Mouse (Mus musculus) brain, embryonic 14.5 days (tissue): ENCODE data around the gene Akna. TPM values are rescaled to one million over a fixed set of nuclear protein-coding genes. Genes with fewer than 3 reads are reported as not detected.

Experiments used
- DNase-seq: peaks from one replicate; pipeline ENCODE4 v3.0.0-alpha.2; 2011; ENCODE audit warnings: low read depth
- CTCF ChIP-seq: fragments of 200-500 bp; IDR thresholded peaks from 2 replicates; pipeline ENCODE4 v1.5.1; 2012; ENCODE audit warnings: inconsistent platforms, mild to moderate bottlenecking, moderate library complexity, borderline replicate concordance; ENCODE audit not compliant: insufficient read depth, insufficient read length; ENCODE audit errors: extremely low read depth
- POLR2A ChIP-seq: fragments of 200-500 bp; IDR thresholded peaks from 2 replicates; pipeline ENCODE4 v1.6.1; 2012; ENCODE audit warnings: mild to moderate bottlenecking, inconsistent platforms, borderline replicate concordance; ENCODE audit not compliant: poor library complexity, insufficient read depth, insufficient read length, severe bottlenecking; ENCODE audit errors: extremely low read depth
- polyA plus RNA-seq: library from polyadenylated mRNA; depleted of rRNA; stranded (reverse); fragments of >200 nt; gene quantifications from 2 replicates; pipeline ENCODE4 v1.2.3, GENCODE M21; 2012

Akna gene
- polyA plus RNA-seq, 1 experiment: 9.1 TPM

DNA sequence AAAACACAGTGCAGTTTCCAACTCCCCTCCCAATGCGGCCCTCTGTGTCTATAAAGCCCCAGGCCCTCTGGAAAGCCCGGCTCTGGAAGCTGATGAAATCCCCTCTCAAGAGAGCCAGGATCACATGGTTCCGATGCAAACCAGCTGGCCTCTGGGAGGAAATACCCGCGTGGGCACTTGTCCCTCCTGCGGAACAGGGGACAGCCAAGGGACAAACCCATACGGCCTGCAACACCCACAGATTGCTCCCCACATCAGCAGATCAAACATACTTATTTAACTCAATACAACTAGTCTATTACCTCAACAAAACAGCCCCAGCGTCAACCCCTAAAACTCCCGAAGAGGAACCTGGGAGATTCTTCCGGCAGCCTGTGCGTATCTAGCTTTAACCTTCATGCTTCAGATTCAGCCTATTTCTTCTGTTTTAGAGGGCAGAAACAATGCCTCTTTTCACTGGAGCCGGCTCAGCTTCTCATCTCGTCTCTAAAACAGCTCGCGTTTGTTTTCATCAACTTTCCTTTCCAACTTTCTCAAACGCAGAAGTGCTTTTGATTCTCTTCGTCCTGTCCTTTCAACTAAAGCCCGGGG lies 6.3 kb upstream of the Akna start:
- peak; percentile 66 for DNase-seq

DNA sequence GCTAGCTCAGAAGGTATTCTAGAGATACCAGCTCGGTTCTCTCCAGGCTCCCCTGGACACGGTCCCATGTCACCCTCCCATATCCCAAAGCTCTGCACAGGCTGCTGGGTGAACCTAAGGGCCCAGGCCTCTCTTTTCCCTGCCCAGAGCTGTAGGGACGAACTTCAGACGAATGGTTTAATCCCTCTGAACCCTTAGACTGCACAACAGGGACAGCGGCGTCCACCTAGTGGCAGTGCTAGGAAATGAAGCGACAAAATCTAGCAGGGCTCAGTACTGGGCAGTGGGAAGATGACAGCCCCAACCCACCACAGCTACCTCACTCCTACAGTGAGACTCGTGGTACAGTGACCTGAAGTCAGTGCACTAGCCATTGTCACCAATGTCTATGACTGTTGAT lies 5.5 kb upstream of the Akna start:
- DNase-seq: peak; percentile 83
- TF ChIP-seq POLR2A (no peak), CTCF (peak; percentile 81)

More for the DNA sequence above, 6.3 kb upstream of the Akna start:
- TF ChIP-seq POLR2A (no peak), CTCF (no peak)

DNA sequence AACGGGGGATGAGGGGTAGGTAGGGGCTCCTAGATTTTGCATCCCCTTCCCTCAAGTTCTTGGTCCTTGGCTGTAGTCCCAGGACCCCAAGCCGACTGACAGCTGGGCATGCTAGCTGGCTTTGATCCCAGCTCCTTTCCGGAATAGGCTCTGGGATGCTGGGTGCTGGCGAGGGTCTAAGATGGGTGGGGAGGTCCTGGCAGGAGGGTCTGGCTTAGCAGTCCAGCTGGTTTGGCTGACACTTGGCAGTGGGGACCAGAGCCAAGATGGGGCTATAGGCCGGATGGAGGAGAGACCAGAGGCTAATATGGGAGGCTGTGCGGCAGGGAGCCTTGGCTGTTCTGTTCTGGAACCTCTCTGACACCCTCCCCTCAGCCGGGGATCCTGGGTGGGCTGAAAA lies 5.1 kb upstream of the Akna start:
- TF ChIP-seq POLR2A (no peak), CTCF (no peak)
- peak; percentile 89 for DNase-seq

DNA sequence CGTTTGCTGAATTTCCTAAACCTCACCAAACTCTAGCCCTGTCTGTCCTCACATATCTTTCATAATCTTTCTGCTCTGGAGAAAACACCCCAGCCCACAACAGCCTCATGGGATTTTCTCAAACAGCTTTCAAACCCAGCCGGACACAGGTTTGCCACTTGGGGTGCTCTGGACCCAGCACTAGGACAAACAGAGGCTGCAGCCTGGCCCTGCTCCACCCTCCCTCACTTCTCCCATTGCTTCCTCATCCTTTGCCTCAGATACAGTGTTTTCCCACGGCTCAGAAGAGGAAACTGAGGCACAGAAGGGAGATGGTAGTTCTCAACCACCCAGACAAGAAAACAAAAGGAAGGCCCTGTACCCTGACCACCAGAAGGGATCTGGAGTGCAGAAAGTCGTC lies 2.5 kb upstream of the Akna start:
- DNase-seq: no peak
- TF ChIP-seq CTCF (no peak), POLR2A (no peak)

DNA sequence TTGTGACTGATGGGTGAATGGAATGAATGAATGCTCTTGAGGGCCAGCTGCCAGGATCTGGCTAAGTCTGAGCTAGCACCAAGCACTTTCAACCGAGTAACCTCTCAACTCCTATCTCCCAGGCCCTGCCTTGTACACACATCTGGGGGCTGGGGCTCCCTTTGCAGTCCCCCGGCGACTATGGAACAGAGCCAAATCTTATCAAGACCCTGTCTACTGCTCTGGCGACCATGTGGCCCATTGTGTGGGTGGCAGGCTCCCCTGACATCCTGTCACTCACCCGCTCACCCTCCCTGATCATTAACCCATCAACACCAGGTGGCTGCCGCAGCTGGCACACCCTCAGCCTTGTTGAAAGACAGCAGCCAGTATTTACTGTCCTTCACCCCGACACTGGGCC lies 1.9 kb upstream of the Akna start:
- DNase-seq: peak; percentile 91

DNA sequence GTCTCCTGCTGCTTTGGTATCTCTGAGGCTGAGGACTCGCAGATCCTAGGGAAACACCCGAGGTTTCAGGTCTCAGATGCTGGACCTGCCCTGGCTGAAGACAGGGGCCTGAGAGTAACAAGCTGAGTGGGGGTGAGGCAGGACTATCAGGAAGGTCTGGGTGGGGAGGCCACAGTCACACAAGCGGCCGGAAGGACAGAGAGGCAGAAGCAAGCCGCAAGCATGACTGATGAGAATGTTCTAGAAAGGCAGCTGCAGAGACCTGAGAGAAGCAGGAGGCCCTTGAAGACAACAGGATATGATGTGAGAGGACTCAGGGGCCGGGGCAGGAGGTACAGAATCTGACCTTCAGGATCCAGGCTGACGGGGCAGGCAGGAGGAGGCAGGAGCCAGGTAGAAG lies 1.1 kb upstream of the Akna start:
- TF ChIP-seq POLR2A: no peak
- TF ChIP-seq CTCF: no peak
- DNase-seq: no peak

More for the DNA sequence above, 1.9 kb upstream of the Akna start:
- no peak for TF ChIP-seq POLR2A
- TF ChIP-seq CTCF: no peak

DNA sequence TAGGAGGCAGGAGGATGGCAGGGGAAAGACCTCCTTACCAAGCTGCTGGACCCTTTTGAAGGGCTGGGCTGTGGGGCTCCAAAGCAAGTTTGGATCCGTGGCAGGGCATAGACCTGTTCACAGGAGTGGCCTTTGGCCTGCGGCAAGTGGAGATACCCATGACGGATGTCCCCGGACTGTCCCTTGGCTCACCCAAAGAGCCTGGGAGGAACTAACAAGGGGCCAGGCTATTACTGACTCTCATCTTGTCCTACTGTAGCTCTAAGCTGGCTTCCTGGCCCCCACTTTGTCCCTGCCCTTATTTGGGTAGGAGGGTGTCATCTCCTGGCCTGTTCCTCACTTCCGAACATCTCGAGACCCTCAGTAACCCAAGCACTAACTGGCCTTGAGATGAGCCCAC lies 596 bp downstream of the Akna start:
- no peak for TF ChIP-seq CTCF
- TF ChIP-seq POLR2A: no peak
- no peak for DNase-seq

DNA sequence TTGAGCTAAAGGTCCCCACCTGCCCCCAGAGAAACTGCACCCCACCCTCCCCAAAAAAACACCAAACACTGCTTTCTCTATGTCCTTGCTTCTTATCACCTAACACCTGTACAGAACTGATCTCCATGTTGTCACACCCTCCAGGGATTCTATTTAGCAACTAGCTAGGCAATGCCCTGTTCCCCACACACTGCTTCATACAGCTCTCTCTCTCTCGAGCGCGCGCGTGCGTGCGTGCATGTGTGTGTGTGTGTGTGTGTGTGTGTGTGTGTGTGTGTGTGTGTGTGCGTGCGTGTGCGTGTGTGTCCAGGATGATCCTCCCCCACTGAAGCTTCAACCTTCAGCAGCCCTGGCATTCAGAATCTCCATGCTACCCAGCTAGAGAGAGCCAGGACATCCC lies 1.1 kb downstream of the Akna start:
- DNase-seq: no peak
- no peak for TF ChIP-seq CTCF
- no peak for TF ChIP-seq POLR2A

DNA sequence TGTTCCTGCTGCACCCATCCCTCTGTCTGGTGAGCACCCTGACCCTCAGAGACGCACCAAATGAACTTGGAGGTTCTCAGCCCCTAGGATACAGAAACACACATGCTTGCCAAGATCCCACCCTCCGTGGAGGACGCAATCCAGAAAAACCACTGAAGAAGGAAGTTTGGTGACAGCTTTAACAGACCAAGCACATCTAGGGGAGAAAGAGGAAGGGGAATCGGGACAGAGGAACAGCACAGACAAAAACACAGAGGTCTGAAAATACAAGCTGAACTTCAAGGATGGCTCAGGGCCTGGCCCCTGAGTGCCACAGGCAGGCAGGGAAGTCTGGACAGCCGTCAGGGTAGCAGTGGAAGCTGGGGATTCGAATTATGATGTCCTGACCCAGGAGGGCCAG lies 1.5 kb downstream of the Akna start:
- no peak for DNase-seq
- no peak for TF ChIP-seq POLR2A
- TF ChIP-seq CTCF: no peak

DNA sequence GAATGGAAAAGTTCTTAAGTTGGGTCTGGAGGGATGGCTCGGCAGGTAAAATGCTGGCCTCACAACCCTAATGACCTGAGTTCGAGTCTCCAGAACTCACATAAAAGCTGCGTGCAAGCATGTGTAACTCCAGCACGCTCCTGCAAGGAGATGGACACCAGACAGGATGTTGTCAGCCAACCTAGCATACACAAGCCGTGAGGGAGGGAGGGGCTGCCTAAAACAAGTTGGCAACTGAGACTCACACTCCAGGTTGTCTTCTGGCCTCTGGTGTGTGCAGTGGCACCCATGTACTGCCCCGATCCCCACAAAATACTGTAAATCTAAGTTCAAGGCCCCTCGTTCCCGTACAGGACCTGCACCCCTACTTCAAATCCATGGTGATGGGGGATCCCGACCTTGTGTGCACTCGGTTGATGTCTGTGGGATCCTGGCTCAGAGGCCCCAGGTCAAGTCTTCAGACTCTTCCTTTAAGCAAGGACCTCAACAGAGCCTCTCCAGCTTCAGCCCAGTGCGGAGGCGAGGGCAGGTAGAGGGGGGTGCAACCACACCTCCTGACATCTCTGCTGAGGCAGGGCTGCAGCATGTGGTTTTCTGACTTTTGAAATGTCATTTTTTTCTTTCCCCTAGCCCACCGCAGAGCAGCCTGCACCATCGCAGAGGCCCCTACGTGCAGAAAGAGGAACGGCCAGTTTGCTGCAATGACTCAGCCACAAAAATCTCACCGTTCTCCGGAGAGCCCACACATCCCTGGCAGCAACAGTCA lies 2.4 kb downstream of the Akna start:
- TF ChIP-seq CTCF: no peak
- no peak for TF ChIP-seq POLR2A
- no peak for DNase-seq

DNA sequence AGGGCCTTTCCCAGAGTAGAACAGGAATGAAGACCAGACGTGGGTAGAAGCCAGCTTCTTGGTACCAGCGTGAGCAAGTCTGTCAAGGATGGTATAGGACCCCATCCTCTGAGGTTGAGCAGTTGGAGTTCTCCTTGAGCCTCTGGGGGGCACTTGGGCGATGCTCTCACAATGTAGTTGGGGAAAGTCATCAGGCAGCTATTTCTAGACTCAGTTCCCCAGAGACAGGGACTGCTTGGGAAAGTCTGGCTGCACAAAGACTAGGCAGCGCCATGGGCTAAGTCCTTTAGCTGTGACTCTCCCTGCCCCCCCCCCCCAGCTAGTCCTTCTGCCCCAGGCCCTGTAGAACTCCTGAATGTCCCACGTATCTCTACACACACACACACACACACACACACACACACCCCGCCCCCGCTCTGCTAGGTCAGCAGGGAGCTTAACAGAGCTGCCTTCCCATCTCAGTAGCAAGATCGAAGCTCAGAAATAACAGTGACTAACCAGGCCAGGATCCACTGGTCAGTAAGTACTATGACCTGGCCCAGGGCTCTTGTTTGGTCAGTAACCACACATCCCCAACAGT lies 3.4 kb downstream of the Akna start:
- TF ChIP-seq POLR2A (no peak), CTCF (no peak)
- peak; percentile 45 for DNase-seq
